Mouse (Mus musculus) intestine, postnatal 0 days (tissue): Measurements from ENCODE around the gene Gm5741. TPM values are rescaled to one million over a fixed set of nuclear protein-coding genes. Genes with fewer than 3 reads are reported as not detected.

Experiments used
- ATAC-seq: fragments of 200-750 bp; cut with Nextera tagmentation; 2 replicates; pipeline ENCODE4 v1.8.0; 2017; ENCODE audit warnings: mild to moderate bottlenecking, moderate TSS enrichment, moderate library complexity
- H3K27ac ChIP-seq: fragments of 300-500 bp; sonication (generic); 2 replicates; pipeline ENCODE4 v1.5.1; 2014; ENCODE audit warnings: mild to moderate bottlenecking, low read depth, low read length, moderate library complexity
- H3K27me3 ChIP-seq: fragments of 300-500 bp; sonication (generic); replicated peaks from 2 replicates; pipeline ENCODE4 v1.6.1; 2014; ENCODE audit warnings: low read length, mixed read lengths; ENCODE audit not compliant: control insufficient read depth, insufficient read depth
- H3K36me3 ChIP-seq: fragments of 300-500 bp; sonication (generic); 2 replicates; pipeline ENCODE4 v1.6.1; 2014; ENCODE audit warnings: mild to moderate bottlenecking, moderate library complexity; ENCODE audit not compliant: control insufficient read depth, insufficient read depth
- H3K4me1 ChIP-seq: fragments of 300-500 bp; sonication (generic); replicated peaks from 2 replicates; pipeline ENCODE4 v1.6.1; 2014; ENCODE audit warnings: antibody characterized with exemption, low read length, mixed read lengths; ENCODE audit not compliant: control insufficient read depth, insufficient read depth
- H3K4me2 ChIP-seq: fragments of 300-500 bp; sonication (generic); replicated peaks from 2 replicates; pipeline ENCODE4 v1.6.1; 2014; ENCODE audit warnings: low read depth, mild to moderate bottlenecking, moderate library complexity
- H3K4me3 ChIP-seq: fragments of 300-500 bp; sonication (generic); 2 replicates; pipeline ENCODE4 v1.5.1; 2014; ENCODE audit warnings: low read depth, low read length
- H3K9ac ChIP-seq: fragments of 300-500 bp; sonication (generic); 2 replicates; pipeline ENCODE4 v1.6.1; 2014; ENCODE audit warnings: mild to moderate bottlenecking, low read depth, low read length
- H3K9me3 ChIP-seq: fragments of 300-500 bp; sonication (generic); 2 replicates; pipeline ENCODE4 v1.6.1; 2016; ENCODE audit warnings: mixed run types; ENCODE audit not compliant: control insufficient read depth
- CTCF ChIP-seq: sonication (generic); IDR thresholded peaks from 2 replicates; pipeline ENCODE4 v1.5.1; 2016; ENCODE audit warnings: low read depth, mild to moderate bottlenecking, control low read depth, antibody characterized with exemption, moderate library complexity
- WGBS: fragments of 180-500 bp; shearing (Covaris S2); extraction: QIAGEN DNeasy Blood & Tissue Kit; methylation state at CpG from one replicate; pipeline ENCODE4 v1.1.7; 2014; 5-methylcytosine and 5-hydroxymethylcytosine counted together
- polyA plus RNA-seq: library from polyadenylated mRNA; unstranded; fragments of >200 nt; fragmentation: Nextera tagmentation; extraction: Ambion mirVana; gene quantifications from 2 replicates; pipeline ENCODE4 v1.2.1, GENCODE M21; 2015

Gm5741 gene
- 0.60 TPM in 1 of 2 replicates, not detected in the other for polyA plus RNA-seq

DNA sequence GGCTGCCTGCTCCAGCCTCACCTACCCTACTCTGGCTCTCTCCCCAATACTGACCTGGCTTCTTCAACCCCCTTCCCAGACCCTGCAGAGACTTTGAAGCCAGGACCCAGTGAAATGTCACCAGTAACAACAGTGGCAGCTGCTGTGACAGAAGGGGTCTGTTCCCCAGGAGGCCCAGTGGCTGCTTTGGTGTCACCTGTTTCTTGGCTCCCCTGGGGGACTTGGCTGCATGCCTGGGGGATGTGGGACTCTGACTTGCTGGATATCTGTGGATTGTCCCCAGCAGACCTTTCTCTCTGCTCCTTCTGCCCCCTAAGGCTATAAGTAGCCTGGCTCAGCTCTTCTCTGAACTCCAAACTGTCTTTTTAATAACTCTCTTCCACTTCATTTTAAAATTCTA is at the start of gene Gm5741:
Gene Gm5741, minus strand, starts transcription at position 1 of the 400 bp plus-strand sequence.
- Histone ChIP-seq H3K4me2 (no peak within 1 kb of the TSS), H3K27ac (no peak within 1 kb of the TSS), H3K9ac (no peak within 1 kb of the TSS), H3K4me1 (0 out of 2 replicates have a peak, but pooled peaks cover 6% of the 10 kb centered on the region), H3K36me3 (peaks cover 23% of the 10 kb centered on the region; the same call in 1 of the 2 replicates), H3K4me3 (no peak within 1 kb of the TSS), H3K9me3 (no peaks in the 10 kb centered on the region), H3K27me3 (no peaks in the 10 kb centered on the region)
- TF ChIP-seq CTCF, result no peak
- ATAC-seq, result no peak

DNA sequence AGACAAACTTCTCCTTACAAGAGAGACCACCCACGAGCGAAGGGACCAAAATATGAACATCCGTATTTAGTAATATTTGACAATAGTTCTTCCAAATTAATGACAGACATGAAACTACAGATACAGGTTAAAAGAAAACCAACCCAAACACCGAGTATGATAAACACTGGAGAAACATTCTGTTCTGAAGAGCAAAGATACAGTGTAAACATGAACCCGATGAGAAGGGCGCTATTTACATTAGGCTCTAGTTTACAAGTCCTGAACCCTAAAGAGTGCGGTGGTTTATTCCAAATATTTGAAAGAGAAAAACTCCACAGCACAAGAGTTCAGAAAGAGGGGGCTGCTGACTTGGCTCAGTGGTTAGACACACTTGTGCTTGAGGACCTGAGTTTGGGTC is 49.2 kb upstream of the Gm5741 start:
- Histone ChIP-seq H3K4me1 (no peaks in the 10 kb centered on the region), H3K9me3 (no peaks in the 10 kb centered on the region), H3K36me3 (peaks cover 5% of the 10 kb centered on the region; the same call in 1 of the 2 replicates), H3K27ac (no peak overlapping the region), H3K4me2 (no peak overlapping the region), H3K9ac (no peak overlapping the region), H3K4me3 (no peak overlapping the region), H3K27me3 (no peaks in the 10 kb centered on the region)
- no peak for ATAC-seq
- 59% methylated on average over 7 of the region's 7 CpGs for WGBS
- TF ChIP-seq CTCF, result no peak

DNA sequence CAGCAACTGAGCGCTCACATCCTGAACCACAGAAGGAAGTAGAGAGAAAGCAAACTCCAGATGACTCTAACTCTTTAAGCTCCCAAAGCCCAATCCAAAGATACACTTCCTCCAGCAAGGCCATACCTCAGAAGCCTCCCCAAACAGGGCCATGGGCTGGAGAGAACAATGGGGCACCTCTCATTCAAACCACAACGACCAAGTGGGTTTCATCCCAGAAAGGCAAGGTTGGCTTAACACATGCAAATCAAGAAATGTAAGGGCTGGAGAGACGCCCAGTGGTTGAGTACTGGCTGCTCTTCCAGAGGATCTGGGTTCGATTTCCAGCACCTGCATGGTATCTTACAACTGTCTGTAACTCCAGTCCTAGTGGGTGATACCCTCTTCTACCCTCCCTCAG is 47.7 kb upstream of the Gm5741 start:
- Histone ChIP-seq H3K9ac (no peak overlapping the region), H3K9me3 (no peaks in the 10 kb centered on the region), H3K36me3 (peaks cover 19% of the 10 kb centered on the region), H3K4me1 (no peaks in the 10 kb centered on the region), H3K27me3 (no peaks in the 10 kb centered on the region), H3K4me2 (no peak overlapping the region), H3K27ac (no peak overlapping the region), H3K4me3 (no peak overlapping the region)
- 89% methylated on average over 4 of the region's 4 CpGs for WGBS
- TF ChIP-seq CTCF, result no peak
- ATAC-seq, result no peak

DNA sequence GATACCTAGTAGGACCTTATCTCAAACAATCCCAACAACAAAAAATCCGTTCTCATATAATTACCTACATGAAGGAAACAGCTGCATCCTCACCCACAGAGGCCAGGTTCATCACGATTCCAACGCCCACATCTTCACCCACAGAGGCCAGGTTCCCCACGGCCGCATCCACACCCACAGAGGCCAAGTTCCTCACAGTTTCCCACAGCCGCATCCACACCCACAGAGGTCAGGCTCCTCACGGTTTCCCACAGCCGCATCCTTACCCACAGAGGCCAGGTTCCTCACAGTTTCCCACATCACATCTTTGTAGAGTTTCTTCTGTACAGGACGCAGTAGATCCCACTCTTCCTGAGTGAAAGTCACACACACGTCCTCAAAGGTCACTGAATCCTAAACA is 45.5 kb upstream of the Gm5741 start:
- H3K4me3 ChIP-seq, result no peak overlapping the region
- H3K9me3 ChIP-seq, result no peaks in the 10 kb centered on the region
- no peak overlapping the region for H3K4me2 ChIP-seq
- no peak overlapping the region for H3K27ac ChIP-seq
- H3K27me3 ChIP-seq, result no peaks in the 10 kb centered on the region
- no peak for TF ChIP-seq CTCF
- no peaks in the 10 kb centered on the region for H3K4me1 ChIP-seq
- no peak overlapping the region for H3K9ac ChIP-seq
- H3K36me3 ChIP-seq, result peaks cover 29% of the 10 kb centered on the region
- 96% methylated on average over 10 of the region's 10 CpGs for WGBS
- no peak for ATAC-seq

DNA sequence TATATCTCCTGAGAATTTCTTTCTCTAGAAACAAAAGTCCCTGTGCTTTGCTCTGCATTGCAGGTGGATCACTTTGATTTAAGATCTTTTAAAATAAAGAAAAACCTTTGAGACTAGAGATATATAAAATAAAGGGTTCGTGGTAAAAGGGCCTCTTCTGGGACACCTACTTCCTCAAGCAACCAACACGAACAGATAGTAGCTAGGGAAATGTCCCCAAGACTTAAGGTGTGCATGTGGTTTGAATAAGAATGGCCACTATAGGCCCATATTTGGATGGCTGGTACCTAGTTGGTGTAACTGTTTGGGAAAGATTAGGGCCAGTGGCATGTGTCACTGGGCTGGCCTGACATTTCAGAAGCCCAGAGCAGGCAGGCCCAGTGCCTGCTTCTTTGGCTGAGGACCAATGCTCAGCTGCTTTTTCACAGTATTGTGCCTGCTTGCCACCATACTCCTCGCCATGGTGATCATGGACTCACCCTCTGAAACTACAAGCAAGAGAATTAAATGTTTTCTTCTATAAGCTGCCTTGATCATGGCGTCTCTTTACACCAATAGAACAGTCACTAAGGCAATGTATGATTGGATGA is 32.4 kb upstream of the Gm5741 start:
- H3K36me3 ChIP-seq, result peaks cover 29% of the 10 kb centered on the region
- TF ChIP-seq CTCF, result no peak
- H3K27me3 ChIP-seq, result no peaks in the 10 kb centered on the region
- H3K27ac ChIP-seq, result no peak overlapping the region
- no peaks in the 10 kb centered on the region for H3K4me1 ChIP-seq
- no peak for ATAC-seq
- no peaks in the 10 kb centered on the region for H3K9me3 ChIP-seq
- 87% methylated on average over 4 of the region's 4 CpGs for WGBS
- no peak overlapping the region for H3K4me2 ChIP-seq
- no peak overlapping the region for H3K9ac ChIP-seq
- H3K4me3 ChIP-seq, result no peak overlapping the region

DNA sequence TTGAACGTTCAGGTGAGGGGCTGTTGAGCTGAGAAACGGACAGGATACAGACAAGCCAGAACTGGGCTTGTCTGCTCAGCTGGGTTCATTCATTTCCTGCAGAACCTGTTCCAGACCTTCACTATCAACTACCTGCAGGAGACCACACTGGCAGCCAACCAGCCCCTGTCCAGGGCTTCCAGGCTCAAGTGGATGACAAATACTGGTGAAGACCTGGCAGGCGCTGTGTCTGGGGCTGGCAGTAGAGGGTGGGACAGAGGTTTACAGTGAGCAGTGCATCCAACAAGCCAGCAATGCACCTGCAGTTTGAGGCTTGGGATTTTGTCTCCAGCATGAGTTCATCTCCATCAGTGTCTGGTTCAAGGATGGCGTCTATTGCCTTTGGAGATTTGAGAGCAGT is 29.1 kb upstream of the Gm5741 start:
- H3K4me3 ChIP-seq, result no peak overlapping the region
- H3K4me1 ChIP-seq, result no peaks in the 10 kb centered on the region
- no peak overlapping the region for H3K4me2 ChIP-seq
- no peaks in the 10 kb centered on the region for H3K27me3 ChIP-seq
- ATAC-seq, result no peak
- no peak for TF ChIP-seq CTCF
- no peak overlapping the region for H3K9ac ChIP-seq
- 84% methylated on average over 4 of the region's 4 CpGs for WGBS
- H3K27ac ChIP-seq, result no peak overlapping the region
- H3K36me3 ChIP-seq, result peaks cover 60% of the 10 kb centered on the region
- no peaks in the 10 kb centered on the region for H3K9me3 ChIP-seq

DNA sequence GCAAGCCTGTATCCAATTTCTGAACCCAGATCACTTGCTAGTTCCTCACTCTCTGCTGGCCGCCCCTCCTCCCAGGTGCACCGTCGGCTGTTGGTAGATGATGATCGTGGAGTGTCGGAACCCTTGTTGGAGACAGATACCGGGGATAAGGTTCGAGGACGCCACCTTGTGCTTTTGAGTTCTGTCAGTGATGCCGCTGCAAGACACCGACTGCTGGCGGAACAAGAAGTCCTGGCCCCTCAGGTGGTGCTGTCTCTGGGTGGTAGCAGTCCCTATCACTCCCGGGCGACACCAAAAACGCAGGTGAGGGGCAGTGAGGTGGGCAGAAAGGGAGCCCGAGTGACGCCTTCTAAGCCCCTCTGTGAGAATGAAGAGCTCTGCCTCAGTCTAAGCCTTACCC is 28.4 kb upstream of the Gm5741 start:
- Histone ChIP-seq H3K4me2 (no peak overlapping the region), H3K36me3 (peaks cover 66% of the 10 kb centered on the region), H3K9ac (no peak overlapping the region), H3K27me3 (no peaks in the 10 kb centered on the region), H3K4me1 (no peaks in the 10 kb centered on the region), H3K4me3 (no peak overlapping the region), H3K27ac (no peak overlapping the region), H3K9me3 (no peaks in the 10 kb centered on the region)
- WGBS, result 91% methylated on average over 16 of the region's 16 CpGs
- ATAC-seq, result no peak
- TF ChIP-seq CTCF, result no peak
